Mouse (Mus musculus): ENCODE data around the gene Homer3.

GRCm38 (mm10) chr8:70302901-70303300 lies 20.3 kb downstream of the Homer3 start:
- TF ChIP-seq CTCF (IDR thresholded peaks at IDR 0.05; ENCODE audit: control insufficient read depth, insufficient read depth, low read length) (no peak), POLR2A (IDR thresholded peaks at IDR 0.05; ENCODE audit: borderline replicate concordance, control insufficient read depth, low read depth, low read length) (no peak)

Measured in bone marrow, adult 2 months (tissue).